26 mouse cellular contexts compared by ENCODE assay signal in the genomic region with DNA sequence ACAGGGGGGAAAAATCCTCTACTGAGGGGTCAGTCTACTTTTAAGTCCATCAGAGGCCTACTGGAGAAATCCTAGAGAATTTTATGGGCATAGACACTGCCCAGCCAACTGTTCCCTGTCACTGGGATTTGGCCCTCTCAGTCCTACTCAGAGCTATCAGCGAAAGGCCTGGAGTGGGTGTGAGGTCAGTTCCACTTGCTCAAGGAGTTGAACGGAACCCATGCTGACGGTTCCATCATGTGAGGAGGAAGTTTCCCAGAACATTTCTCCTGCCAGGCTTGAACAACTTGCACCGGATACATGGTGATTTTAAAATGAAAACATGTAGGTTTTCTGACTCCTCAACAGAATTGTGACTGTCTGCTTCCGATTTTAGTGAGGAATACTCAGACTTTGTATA. TPM values are rescaled to one million over a fixed set of nuclear protein-coding genes. Genes with fewer than 3 reads are reported as not detected.
DNase-seq lines count a peak whose midpoint lies in the region; ATAC-seq and TF ChIP-seq lines count a peak whose summit lies in the region.
"Had no signal": no experiment of that assay in that cellular context is flagged by ENCODE, and none has a peak within 500 bp of the region (broad histone marks: within the 10 kb centered on the region; RNA-seq: fewer than 3 reads in every experiment).

No protein-coding gene starts in this region.

- no peaks in the 10 kb centered on the region; the same call in 1 of the 2 replicates for H3K4me1 ChIP-seq in lung, adult 2 months (ENCODE audit: control insufficient read depth, insufficient read depth, low read length)
- H3K4me1 ChIP-seq in bone marrow macrophage, adult 2 months (ENCODE audit: control insufficient read depth, insufficient read depth, low read length) = peaks cover 61% of the 10 kb centered on the region
- H3K4me1 ChIP-seq: embryonic facial prominence, embryonic 12.5 days; embryonic facial prominence, embryonic 15.5 days; hindbrain, embryonic 10.5 days; hindbrain, embryonic 13.5 days had no signal

- no peak for ATAC-seq in CD4-positive, CD25-positive, alpha-beta regulatory T cell, adult 4 months
- ATAC-seq: forebrain, embryonic 14.5 days; forebrain, postnatal 0 days; hindbrain, embryonic 16.5 days; Patski had no signal

- no peak overlapping the region for H3K4me3 ChIP-seq in lung, adult 2 months (replicated peaks; ENCODE audit: extremely low read depth, low read depth, low read length)
- no peak overlapping the region for H3K4me3 ChIP-seq in bone marrow macrophage, adult 2 months (ENCODE audit: insufficient read depth, low read length)
- H3K4me3 ChIP-seq in macrophage (ENCODE audit: inconsistent target) = no peak overlapping the region
- H3K4me3 ChIP-seq: embryonic facial prominence, embryonic 12.5 days; embryonic facial prominence, embryonic 15.5 days; gastrocnemius, adult 2 months; heart, embryonic 12.5 days; heart, embryonic 15.5 days; hindbrain, embryonic 10.5 days; hindbrain, embryonic 13.5 days had no signal

- peaks cover 100% of the 10 kb centered on the region for H3K79me2 ChIP-seq in macrophage (ENCODE audit: inconsistent target)

- no peak for TF ChIP-seq CTCF in lung, adult 2 months (IDR thresholded peaks at IDR 0.05; ENCODE audit: insufficient read depth, low read length)
- no peak for TF ChIP-seq CTCF in bone marrow macrophage, adult 2 months (IDR thresholded peaks at IDR 0.05; ENCODE audit: low read depth, low read length)

- peak; percentile 36 to 51 for DNase-seq in lung, adult 18-20 months
- DNase-seq in lung, adult 2 months = no peak
- DNase-seq in adipocyte (ENCODE audit: low spot score) = peak; percentile 58
- DNase-seq in layer of hippocampus, adult 18-20 months (ENCODE audit: low spot score in 2 of 2) = no peak
- DNase-seq: adrenal gland, adult 8-10 months; adrenal gland, postnatal 25 days; cerebellum, adult 2 months; cerebellum, adult 9-11 months; cerebellum, postnatal 25 days; forebrain, postnatal 0 days; gastrocnemius, adult 2 months; gastrocnemius, postnatal 14 days; heart, postnatal 10 days; heart, postnatal 36 days had no signal

- 69% methylated on average over 5 of the region's 5 CpGs for WGBS in lung, adult 2 months
- WGBS in macrophage (ENCODE audit: missing documents) = 63% methylated on average over 5 of the region's 5 CpGs

- peak overlapping the region; percentile 85 for H3K27ac ChIP-seq in bone marrow macrophage, adult 2 months (ENCODE audit: insufficient read depth, low read depth, low read length)
- peak overlapping the region; percentile 72 for H3K27ac ChIP-seq in macrophage
- H3K27ac ChIP-seq: embryonic facial prominence, embryonic 12.5 days; embryonic facial prominence, embryonic 15.5 days; gastrocnemius, adult 2 months; heart, embryonic 15.5 days; hindbrain, embryonic 10.5 days; hindbrain, embryonic 13.5 days had no signal

- no peaks in the 10 kb centered on the region for H3K36me3 ChIP-seq in macrophage (ENCODE audit: inconsistent target)
- H3K36me3 ChIP-seq: embryonic facial prominence, embryonic 12.5 days; embryonic facial prominence, embryonic 15.5 days; heart, embryonic 12.5 days; heart, embryonic 15.5 days; hindbrain, embryonic 10.5 days; hindbrain, embryonic 13.5 days had no signal

- TF ChIP-seq POLR2A in lung, adult 2 months (IDR thresholded peaks at IDR 0.05; ENCODE audit: borderline replicate concordance, extremely low read depth, low read depth, low read length) = no peak
- no peak for TF ChIP-seq POLR2A in bone marrow macrophage, adult 2 months (IDR thresholded peaks at IDR 0.05; ENCODE audit: borderline replicate concordance, low read depth, low read length)

RNA-seq across cellular contexts. Expression of gene Mgat5, which starts 20.2 kb away (rescaled TPM):
- polyA plus RNA-seq in lung, adult 2 months (2012; rRNA removed) = 6.9 and 9.0 TPM in 2 replicates
- 20.4 and 22.7 TPM in 2 replicates for polyA plus RNA-seq in bone marrow macrophage, adult 2 months (2012; ENCODE audit: insufficient read depth, insufficient read length, missing spikeins)
- 100 to 1,000 TPM in 18 of 26 experiments, 10 to 100 TPM in 8; 20.4 to 211 (median 116) TPM for total RNA-seq in macrophage (2018; cell fraction: chromatin; rRNA removed)
- total RNA-seq in macrophage (2018; cell fraction: cytosol; rRNA removed) = 10 to 100 TPM; 23.6 to 59.8 (median 37.0) TPM
- 100 to 1,000 TPM in 3 of 26 experiments, 10 to 100 TPM in 23; 30.1 to 157 (median 70.9) TPM for total RNA-seq in macrophage (2018; cell fraction: nucleus; rRNA removed)
- 23.8 to 56.9 TPM (median 29.7 TPM) in 3 replicates for polyA plus RNA-seq in macrophage (2018)
- total RNA-seq in layer of hippocampus, adult 18-20 months (2021) = 10 to 100 TPM; 48.4 to 48.7 TPM
- 10 to 100 TPM; 14.3 to 21.6 TPM for polyA plus RNA-seq in CD4-positive, CD25-positive, alpha-beta regulatory T cell, adult 4 months (2017; shearing (Covaris generic))

Comparison
In these comparisons a context has a peak if more than half of its experiments do, and no peak if none do; other contexts are left out.
1. DNase-seq: peak in lung, adult 18-20 months (2 of 2) and adipocyte (single experiment); none in lung, adult 2 months (single experiment) and layer of hippocampus, adult 18-20 months (0 of 2).